Mouse (Mus musculus): ENCODE measurements around the gene A530084C06Rik. TPM values are rescaled to one million over a fixed set of nuclear protein-coding genes. Genes with fewer than 3 reads are reported as not detected.

A530084C06Rik gene
- total RNA-seq (2022): not detected

GRCm38 (mm10) chr13:31558521-31559418 lies at the start of gene A530084C06Rik:
A530084C06Rik (minus strand) TSS chr13:31559333.
- peak in 1 of 2 experiments; percentile 3 for DNase-seq (ENCODE audit: low spot score in 2 of 2)

DNA sequence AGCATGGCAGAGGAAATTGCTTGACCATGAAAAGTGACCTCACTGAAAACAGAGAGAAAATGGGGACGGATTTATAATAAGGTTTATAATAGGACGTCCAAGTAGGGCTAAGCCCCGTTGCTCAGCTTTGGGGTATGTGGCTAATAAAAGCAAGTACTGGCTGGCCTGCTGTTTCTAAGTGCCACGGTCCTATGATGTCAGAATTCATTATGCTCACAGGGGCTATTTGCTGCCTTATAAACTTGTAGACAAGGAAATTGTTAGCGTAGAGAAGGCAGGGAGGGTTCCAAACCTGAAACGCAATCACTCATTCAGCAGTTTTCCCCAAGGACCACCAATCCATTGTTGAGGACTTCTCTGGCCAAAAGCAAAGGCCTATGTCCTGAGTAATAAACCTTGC lies 44.8 kb upstream of the A530084C06Rik start:
- no peak for DNase-seq (ENCODE audit: low spot score in 2 of 2)

DNA sequence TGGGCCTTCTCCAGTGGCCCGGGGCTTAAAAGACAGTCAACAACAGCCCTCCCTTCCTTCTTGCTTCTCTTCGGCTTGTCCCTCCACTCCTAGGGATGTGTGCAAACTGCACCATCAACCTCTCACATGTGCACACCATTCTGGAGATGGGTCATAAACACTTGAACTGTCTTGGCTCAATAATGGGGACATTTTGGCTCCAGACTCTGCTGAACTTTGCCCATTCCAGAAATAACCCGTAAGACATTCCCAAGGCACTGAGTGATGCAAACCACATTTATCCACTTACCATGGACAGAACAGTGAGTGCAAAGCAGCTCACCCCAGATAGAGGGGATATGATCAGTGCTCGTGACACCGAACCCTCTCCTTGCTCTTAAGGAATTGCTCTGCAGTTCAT lies 40.4 kb upstream of the A530084C06Rik start:
- no peak for DNase-seq (ENCODE audit: low spot score in 2 of 2)

DNA sequence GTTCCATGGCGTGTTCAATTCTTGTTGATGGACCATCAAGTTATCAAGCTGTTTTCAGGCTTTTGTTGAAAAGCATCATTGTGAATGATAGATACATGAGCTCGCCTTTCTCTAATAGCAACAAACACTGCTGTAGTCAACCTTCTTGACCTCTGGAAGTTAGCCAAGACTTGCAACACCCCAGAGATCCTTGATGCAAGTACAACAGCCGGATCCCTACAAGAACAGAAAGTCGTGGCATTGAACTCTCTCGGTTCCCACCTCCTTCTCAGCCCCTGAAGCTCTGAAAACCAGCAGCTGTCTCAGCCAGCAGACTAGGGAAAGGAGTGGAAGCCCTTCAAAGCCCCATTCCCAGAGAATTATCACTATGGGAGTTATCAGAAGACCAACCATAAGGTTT lies 28.2 kb upstream of the A530084C06Rik start:
- no peak for DNase-seq (ENCODE audit: low spot score in 2 of 2)

DNA sequence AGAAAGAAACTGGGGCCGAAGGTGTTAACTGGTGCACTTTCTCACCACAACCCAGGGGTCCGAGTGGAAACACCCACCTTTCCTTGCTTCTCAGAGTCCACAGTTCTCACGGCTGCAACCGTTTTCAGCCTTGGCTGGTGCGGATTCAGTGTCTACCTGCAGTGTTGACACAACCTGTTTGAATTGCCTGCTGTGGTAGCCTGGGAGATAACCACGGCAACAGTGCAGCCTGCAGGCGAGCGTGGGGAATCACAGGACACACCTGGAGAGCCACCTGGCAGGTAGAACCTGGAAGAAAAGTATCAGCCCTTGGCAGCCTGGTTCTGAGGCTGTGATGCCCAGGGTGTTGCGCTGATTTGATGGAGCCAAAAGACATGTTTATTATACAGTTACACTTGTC lies 20.7 kb upstream of the A530084C06Rik start:
- no peak for DNase-seq (ENCODE audit: low spot score in 2 of 2)

- DNase-seq (ENCODE audit: low spot score in 2 of 2): no peak
Observed at GRCm38 (mm10) chr13:31578389-31578788, 19.3 kb upstream of the A530084C06Rik start.

GRCm38 (mm10) chr13:31577576-31577975 lies 18.4 kb upstream of the A530084C06Rik start:
- no peak for DNase-seq (ENCODE audit: low spot score in 2 of 2)

DNA sequence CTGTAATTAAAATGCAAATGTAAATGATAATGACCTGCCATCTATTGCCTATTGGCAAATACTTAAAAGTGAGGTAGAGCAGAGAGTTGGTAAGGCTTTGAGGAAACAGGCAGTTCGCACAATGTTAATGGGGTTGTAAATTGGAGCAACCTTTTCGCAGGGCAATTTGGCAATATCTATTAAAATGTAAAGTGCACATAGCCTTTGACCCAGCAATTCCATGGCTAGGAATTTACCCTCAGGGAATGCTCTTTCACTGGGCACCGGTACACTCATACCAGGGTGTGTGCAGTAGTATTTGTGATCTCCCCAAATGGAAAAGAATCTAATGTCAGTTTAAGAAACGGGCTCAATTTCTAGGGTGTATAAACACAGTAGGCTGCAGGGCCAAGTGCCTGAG lies 17.6 kb upstream of the A530084C06Rik start:
- no peak for DNase-seq (ENCODE audit: low spot score in 2 of 2)

GRCm38 (mm10) chr13:31574627-31575026 lies 15.5 kb upstream of the A530084C06Rik start:
- no peak for DNase-seq (ENCODE audit: low spot score in 2 of 2)

GRCm38 (mm10) chr13:31572806-31573508 lies 13.8 kb upstream of the A530084C06Rik start:
- no peak for DNase-seq (ENCODE audit: low spot score in 2 of 2)

DNA sequence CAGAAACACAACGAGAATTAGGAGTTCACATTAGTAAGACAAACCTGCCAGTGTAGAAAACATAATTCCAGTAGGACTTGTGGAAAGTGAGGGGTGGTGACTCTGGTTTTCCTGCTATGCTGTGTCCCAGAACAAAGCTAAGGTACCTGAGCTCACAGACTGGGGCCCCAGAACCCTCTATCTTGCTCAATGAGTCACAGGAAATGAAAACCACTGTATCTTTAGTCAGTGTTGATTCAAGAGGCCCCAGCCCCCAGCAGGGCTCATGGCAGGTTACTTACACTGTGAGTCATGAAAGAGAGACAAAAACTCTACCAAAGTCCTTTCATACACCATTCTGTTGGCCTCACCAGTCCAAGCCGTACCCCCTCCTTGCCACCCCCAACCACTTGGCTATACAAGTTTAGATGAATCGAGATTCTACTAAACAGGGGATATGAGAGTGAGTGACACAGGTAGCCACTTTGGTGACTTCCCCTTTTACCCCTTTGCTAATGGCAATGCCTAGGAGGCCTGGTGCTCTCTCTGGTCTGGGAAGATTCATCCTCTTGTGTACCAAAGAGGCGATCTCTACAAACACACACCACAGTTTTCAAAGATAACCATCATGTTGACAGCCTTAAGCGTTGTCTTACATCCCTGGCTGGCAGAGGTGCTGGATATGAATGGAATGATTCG lies 8.6 kb upstream of the A530084C06Rik start:
- DNase-seq (ENCODE audit: low spot score in 2 of 2): no peak

- DNase-seq (ENCODE audit: low spot score in 2 of 2): no peak
Observed at GRCm38 (mm10) chr13:31567099-31567498, 8.0 kb upstream of the A530084C06Rik start.

GRCm38 (mm10) chr13:31564394-31564793 lies 5.3 kb upstream of the A530084C06Rik start:
- no peak for DNase-seq (ENCODE audit: low spot score in 2 of 2)

GRCm38 (mm10) chr13:31559419-31560144 lies 449 bp upstream of the A530084C06Rik start:
- peak in 1 of 2 experiments; percentile 8 for DNase-seq (ENCODE audit: low spot score in 2 of 2)

- peak in 1 of 2 experiments; percentile 16 for DNase-seq (ENCODE audit: low spot score in 2 of 2)
Observed at GRCm38 (mm10) chr13:31557768-31558520, 1.2 kb downstream of the A530084C06Rik start.

DNA sequence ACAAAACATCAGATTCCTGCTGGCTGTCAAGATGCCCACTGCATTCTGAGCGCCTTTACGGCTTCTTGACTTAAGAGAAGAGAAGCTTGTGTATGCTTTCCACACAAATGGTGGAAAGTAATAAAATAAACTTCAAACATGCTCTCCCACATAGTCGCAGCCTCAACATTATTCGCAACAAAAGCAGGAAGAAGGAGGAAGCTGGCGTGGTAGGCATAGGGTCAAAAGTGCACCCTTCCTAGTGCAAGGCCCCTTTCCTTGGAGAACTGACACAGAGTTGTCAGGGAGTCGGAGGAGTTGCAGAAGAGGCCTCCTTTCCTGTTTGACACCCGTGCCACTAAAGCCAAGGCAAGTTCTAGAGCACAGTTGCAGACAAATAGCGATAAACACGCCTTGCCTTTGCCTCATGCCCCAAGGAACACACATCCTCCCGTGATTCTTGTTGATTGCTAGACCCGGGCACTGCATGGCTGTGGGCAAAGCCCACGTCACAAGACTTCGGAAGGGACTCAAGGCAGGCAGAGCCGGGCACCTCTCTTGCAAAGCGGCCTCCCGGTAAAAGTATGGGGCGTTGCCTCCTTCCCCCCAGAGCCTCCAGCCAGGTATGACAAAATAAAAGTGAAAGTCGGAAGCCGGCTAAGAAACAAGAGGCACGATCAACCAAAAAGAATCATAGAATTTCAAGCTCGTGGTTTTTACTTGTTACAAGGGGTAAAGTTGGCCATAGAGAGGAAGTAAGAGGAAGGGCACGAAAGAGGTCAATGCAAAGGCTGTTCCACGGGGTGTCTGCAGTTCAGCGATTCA lies 2.0 kb downstream of the A530084C06Rik start:
- DNase-seq (ENCODE audit: low spot score in 2 of 2): no peak

DNA sequence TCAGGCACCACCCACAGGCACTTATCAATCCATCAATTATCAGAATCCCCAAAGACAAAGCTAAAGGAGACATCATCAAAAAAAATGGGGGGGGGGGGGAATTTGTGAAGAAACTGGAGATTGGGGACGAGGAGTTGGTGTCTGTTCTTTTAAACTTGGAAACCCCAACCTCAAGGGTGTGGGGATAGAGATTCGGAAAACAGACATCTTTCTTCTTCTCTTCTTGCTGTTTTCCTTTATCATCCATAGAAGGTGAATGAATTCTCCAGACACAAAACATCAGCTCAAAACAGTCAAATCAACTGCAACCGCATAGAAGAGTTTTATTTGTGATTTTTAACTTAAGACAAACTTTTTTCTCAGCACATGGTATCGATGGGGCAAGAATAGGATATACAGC lies 3.3 kb downstream of the A530084C06Rik start, which contains the start of gene Foxq1:
TSS of gene Foxq1 (plus strand) at position 301 of the 400 bp plus-strand sequence.
- DNase-seq (ENCODE audit: low spot score in 2 of 2): no peak

- DNase-seq (ENCODE audit: low spot score in 2 of 2): no peak
Observed at GRCm38 (mm10) chr13:31547610-31548009, 11.5 kb downstream of the A530084C06Rik start.

- DNase-seq (ENCODE audit: low spot score in 2 of 2): no peak
Observed at GRCm38 (mm10) chr13:31547204-31547603, 11.9 kb downstream of the A530084C06Rik start.
